Mouse (Mus musculus) midbrain, embryonic 16.5 days (tissue): ENCODE data around the gene Taf13. TPM values are rescaled to one million over a fixed set of nuclear protein-coding genes. Genes with fewer than 3 reads are reported as not detected.

Experiments
- ATAC-seq: fragments of 200-750 bp; cut with Nextera tagmentation; 2 replicates; pipeline ENCODE4 v1.8.0; 2017; ENCODE audit warnings: moderate TSS enrichment
- H3K27ac ChIP-seq: fragments of 300-500 bp; sonication (generic); 2 replicates; pipeline ENCODE4 v1.5.1; 2014; ENCODE audit warnings: mild to moderate bottlenecking, low read length, mixed read lengths
- H3K27me3 ChIP-seq: fragments of 300-500 bp; sonication (generic); 2 replicates; pipeline ENCODE4 v1.6.1; 2014; ENCODE audit warnings: low read depth, low read length, mixed read lengths; ENCODE audit not compliant: control insufficient read depth, insufficient read depth
- H3K36me3 ChIP-seq: fragments of 300-500 bp; sonication (generic); 2 replicates; pipeline ENCODE4 v1.6.1; 2014; ENCODE audit warnings: mild to moderate bottlenecking, low read length, moderate library complexity, mixed read lengths; ENCODE audit not compliant: control insufficient read depth, insufficient read depth
- H3K4me1 ChIP-seq: fragments of 300-500 bp; sonication (generic); 2 replicates; pipeline ENCODE4 v1.6.1; 2014; ENCODE audit warnings: mild to moderate bottlenecking, low read length, mixed read lengths; ENCODE audit not compliant: control insufficient read depth, insufficient read depth
- H3K4me2 ChIP-seq: fragments of 300-500 bp; sonication (generic); 2 replicates; pipeline ENCODE4 v1.6.1; 2014; ENCODE audit warnings: mild to moderate bottlenecking, low read length, mixed read lengths
- H3K4me3 ChIP-seq: fragments of 300-500 bp; sonication (generic); 2 replicates; pipeline ENCODE4 v1.5.1; 2014; ENCODE audit warnings: low read depth, mild to moderate bottlenecking, low read length, moderate library complexity, mixed read lengths
- H3K9ac ChIP-seq: fragments of 300-500 bp; sonication (generic); 2 replicates; pipeline ENCODE4 v1.6.1; 2014; ENCODE audit warnings: low read depth, low read length, mixed read lengths
- H3K9me3 ChIP-seq: fragments of 300-500 bp; sonication (generic); replicated peaks from 2 replicates; pipeline ENCODE4 v1.6.1; 2014; ENCODE audit warnings: mild to moderate bottlenecking, low read length, mixed read lengths; ENCODE audit not compliant: control insufficient read depth, poor library complexity, severe bottlenecking
- WGBS: fragments of 180-500 bp; shearing (Covaris S2); extraction: QIAGEN DNeasy Blood & Tissue Kit; methylation state at CpG from one replicate; pipeline ENCODE4 v1.1.7; 2014; 5-methylcytosine and 5-hydroxymethylcytosine counted together
- polyA plus RNA-seq: library from polyadenylated mRNA; unstranded; fragments of >200 nt; fragmentation: Nextera tagmentation; extraction: Ambion mirVana; gene quantifications from 2 replicates; pipeline ENCODE4 v1.2.1, GENCODE M21; 2015

Gene Taf13
- 55.5 and 59.1 TPM in 2 replicates for polyA plus RNA-seq

DNA sequence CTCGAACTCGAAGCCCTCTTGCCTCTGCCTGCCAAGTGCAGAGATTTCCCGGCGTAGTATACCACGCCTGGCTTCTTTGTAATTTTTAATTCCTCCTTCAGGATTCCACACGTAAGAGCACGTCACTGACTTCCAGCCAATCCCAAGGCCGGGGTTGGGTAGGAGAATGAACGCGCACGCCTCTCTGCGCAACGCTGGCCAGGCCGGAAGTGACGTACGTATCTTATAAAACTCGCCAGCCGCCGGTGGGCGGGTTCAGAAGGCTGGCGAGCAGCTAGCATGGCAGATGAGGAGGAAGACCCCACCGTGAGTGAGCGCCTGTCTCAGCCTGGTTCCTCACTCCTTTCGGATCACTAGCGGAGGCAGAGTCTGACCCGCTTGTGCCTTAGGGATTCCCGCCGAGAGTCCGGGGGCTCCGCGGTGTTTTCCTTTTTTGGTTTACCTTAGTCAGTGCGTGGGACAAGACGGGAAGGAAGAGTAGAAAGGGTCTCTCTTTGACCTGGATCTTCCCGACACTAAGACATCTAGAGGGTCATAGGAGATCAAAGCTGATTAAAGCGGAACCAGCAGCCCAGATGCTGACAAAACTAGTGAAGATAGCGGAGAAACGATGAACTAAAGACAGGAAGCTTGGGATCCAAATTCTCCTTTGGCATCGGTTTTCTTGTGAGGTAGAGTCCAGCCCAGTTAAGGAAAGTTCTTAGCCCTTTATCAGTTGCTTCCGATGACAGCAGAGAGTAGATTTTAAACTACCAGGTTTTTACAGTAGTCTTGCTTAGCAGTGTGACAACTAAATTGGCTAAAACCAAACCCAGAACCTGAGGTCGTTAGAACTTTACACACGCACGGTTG lies at the start of gene Taf13:
Gene Taf13, plus strand, starts transcription at position 256 of the 852 bp plus-strand sequence.
- Histone ChIP-seq H3K4me2 (peak within 1 kb of the TSS; percentile 79), H3K9ac (peak within 1 kb of the TSS; percentile 59), H3K27ac (peak within 1 kb of the TSS; percentile 70), H3K9me3 (no peaks in the 10 kb centered on the region), H3K4me1 (peaks cover 17% of the 10 kb centered on the region), H3K27me3 (no peaks in the 10 kb centered on the region), H3K36me3 (no peaks in the 10 kb centered on the region), H3K4me3 (peak within 1 kb of the TSS; percentile 47)
- WGBS: 2% methylated on average over 42 of the region's 42 CpGs
- ATAC-seq: peak; percentile 98

DNA sequence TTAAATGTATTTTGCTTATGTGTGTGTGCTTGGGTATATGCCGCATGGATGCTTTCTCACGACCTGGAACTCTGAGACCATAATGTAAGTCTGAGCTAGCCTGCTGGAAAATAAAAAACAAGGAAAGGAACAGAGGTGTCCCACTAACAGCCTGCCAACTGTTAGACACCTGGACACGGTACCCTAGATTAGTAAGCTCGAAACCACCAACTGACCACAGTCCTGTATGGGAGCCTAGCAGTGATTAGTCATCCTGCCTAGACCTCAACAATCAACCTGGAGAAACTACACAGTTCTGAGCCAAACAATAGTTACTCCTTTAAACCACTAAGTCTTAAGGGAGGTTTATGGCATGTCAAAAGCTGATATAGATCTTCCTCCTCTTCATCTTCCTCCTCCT lies 48.1 kb upstream of the Taf13 start:
- ATAC-seq: no peak
- no peak overlapping the region for H3K4me2 ChIP-seq
- 89% methylated on average over 4 of the region's 4 CpGs for WGBS

DNA sequence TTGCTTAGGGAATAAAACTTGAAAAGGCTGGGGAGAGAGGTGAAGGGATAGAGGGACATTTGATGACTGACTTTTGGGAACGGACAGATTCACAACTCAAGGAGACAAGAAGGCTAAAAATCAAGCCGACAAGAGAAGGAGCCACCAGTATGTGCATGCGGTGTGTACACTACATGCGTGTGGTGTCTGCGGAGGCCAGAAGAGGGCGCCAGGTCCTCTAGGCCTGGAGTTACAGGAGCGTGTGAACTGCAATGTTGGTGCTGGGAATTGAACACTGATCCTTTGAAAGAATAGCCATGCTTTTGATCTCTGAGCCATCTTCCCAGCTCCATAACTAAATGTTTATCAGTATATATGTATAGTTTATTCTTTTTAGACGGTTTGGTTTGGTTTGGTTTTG lies 43.0 kb upstream of the Taf13 start:
- Histone ChIP-seq H3K4me2 (no peak overlapping the region), H3K4me1 (no peaks in the 10 kb centered on the region), H3K9ac (no peak overlapping the region), H3K27ac (no peak overlapping the region), H3K27me3 (no peaks in the 10 kb centered on the region), H3K4me3 (no peak overlapping the region), H3K36me3 (no peaks in the 10 kb centered on the region), H3K9me3 (no peaks in the 10 kb centered on the region)
- ATAC-seq: no peak
- 96% methylated on average over 8 of the region's 8 CpGs for WGBS

More for the DNA sequence above, 48.1 kb upstream of the Taf13 start:
- H3K4me3 ChIP-seq: no peak overlapping the region
- no peaks in the 10 kb centered on the region for H3K27me3 ChIP-seq
- no peaks in the 10 kb centered on the region for H3K9me3 ChIP-seq
- H3K27ac ChIP-seq: no peak overlapping the region
- H3K36me3 ChIP-seq: no peaks in the 10 kb centered on the region
- no peak overlapping the region for H3K9ac ChIP-seq
- H3K4me1 ChIP-seq: no peaks in the 10 kb centered on the region

DNA sequence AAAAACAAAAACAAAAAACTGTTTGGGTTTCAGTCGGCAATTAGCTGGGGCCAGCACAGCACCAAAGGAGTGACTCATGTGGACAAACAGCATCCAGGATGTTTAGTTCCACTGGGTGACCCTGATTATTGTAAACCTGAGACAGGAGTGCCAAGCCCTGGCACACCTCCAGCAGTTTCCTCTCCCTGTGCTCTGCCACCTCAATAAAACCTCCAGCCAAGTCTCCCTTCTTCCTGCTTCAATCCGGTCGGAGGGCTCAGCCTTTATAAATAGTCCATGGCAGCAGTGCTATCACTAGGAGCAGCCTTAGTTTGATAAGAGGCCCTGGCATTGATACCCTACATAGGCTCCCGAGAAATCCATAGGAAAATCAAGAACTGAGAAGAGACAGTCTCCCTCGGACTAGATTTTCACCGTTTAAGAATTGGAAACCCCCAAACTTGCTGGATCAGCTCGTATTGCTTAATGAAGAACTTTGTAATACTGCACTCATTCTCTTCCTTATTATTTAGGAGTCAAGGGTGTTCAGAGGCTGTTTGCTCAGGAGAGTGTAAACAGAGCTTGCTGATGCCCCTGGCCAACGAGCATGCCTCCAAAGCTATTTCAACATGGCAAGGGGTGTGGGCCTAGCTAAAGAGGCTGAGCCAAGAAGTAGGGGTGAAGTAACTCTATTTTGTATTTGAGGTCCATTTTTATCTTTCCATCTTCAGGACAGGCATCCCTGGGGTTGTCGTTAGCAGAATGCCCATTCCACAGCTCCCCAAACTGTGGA lies 38.2 kb upstream of the Taf13 start:
- H3K4me3 ChIP-seq: no peak overlapping the region
- H3K36me3 ChIP-seq: no peaks in the 10 kb centered on the region
- H3K9me3 ChIP-seq: no peaks in the 10 kb centered on the region
- ATAC-seq: no peak
- H3K4me1 ChIP-seq: peaks cover 6% of the 10 kb centered on the region
- no peaks in the 10 kb centered on the region for H3K27me3 ChIP-seq
- no peak overlapping the region for H3K4me2 ChIP-seq
- H3K27ac ChIP-seq: no peak overlapping the region
- 78% methylated on average over 9 of the region's 9 CpGs for WGBS
- H3K9ac ChIP-seq: no peak overlapping the region

DNA sequence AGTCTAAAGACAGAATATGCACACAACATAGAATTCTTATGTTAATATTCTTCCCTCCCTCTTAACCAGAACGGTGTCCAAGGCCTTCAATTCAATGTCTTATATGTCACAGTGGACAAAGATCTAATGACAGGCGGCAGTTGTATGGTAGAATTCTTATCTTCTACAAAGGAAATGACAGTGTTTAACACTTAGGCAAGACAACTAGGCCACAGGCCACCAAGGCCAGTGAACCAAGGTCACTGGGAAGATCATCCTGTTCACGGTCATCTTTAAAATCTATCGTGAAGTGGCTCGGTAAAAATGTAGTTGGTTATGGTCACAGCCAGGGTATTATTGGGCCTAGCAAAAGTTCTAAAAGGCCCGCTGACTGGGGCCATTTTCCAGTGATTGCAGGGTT lies 37.5 kb upstream of the Taf13 start, which contains the start of gene 1700013F07Rik:
Gene 1700013F07Rik, plus strand, starts transcription at position 200 of the 400 bp plus-strand sequence.
- no peaks in the 10 kb centered on the region for H3K36me3 ChIP-seq
- no peak within 1 kb of the TSS for H3K4me2 ChIP-seq
- peaks cover 6% of the 10 kb centered on the region for H3K4me1 ChIP-seq
- H3K4me3 ChIP-seq: no peak within 1 kb of the TSS
- no peaks in the 10 kb centered on the region for H3K27me3 ChIP-seq
- 90% methylated on average over 6 of the region's 6 CpGs for WGBS
- no peak within 1 kb of the TSS for H3K27ac ChIP-seq
- no peaks in the 10 kb centered on the region for H3K9me3 ChIP-seq
- no peak within 1 kb of the TSS for H3K9ac ChIP-seq
- no peak for ATAC-seq

DNA sequence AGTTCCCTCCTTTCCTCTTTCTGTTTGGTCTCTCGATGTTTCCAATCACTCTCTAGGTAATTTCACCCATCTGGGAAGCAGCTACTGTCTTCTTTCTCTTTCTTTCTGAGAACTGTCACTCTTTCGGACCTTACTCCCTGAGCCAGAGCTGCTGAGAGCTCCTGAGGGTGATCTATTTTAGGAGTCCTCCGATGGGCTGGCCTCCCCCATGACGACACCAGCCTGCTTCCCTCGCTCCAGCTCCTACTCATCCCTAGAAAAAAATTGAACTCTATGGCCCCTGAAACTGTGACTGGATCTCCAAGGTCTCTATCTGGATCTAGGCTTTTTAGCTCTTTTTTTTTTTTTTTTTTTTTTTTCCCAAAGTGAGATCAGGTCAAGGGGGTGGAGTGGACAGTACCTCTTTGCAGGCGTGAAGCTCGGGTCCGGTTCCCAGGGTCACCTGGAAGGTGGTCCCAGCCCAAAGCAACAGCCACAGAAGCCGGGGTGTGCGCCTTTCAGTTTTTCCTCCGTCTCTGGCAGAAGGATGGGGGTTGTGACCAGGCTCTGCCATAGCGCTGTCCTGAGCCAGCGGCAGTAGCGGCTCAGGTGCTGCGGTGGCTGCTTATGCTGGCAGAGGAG lies 35.5 kb upstream of the Taf13 start:
- peak; percentile 3; the same call in 1 of the 2 replicates for ATAC-seq
- H3K4me3 ChIP-seq: peak overlapping the region; percentile 46
- H3K27ac ChIP-seq: peak overlapping the region; percentile 81
- no peaks in the 10 kb centered on the region for H3K27me3 ChIP-seq
- H3K9me3 ChIP-seq: no peaks in the 10 kb centered on the region
- H3K9ac ChIP-seq: peak overlapping the region; percentile 59
- peaks cover 6% of the 10 kb centered on the region for H3K4me1 ChIP-seq
- no peaks in the 10 kb centered on the region for H3K36me3 ChIP-seq
- H3K4me2 ChIP-seq: peak overlapping the region; percentile 74
- 3% methylated on average over 15 of the region's 15 CpGs for WGBS

DNA sequence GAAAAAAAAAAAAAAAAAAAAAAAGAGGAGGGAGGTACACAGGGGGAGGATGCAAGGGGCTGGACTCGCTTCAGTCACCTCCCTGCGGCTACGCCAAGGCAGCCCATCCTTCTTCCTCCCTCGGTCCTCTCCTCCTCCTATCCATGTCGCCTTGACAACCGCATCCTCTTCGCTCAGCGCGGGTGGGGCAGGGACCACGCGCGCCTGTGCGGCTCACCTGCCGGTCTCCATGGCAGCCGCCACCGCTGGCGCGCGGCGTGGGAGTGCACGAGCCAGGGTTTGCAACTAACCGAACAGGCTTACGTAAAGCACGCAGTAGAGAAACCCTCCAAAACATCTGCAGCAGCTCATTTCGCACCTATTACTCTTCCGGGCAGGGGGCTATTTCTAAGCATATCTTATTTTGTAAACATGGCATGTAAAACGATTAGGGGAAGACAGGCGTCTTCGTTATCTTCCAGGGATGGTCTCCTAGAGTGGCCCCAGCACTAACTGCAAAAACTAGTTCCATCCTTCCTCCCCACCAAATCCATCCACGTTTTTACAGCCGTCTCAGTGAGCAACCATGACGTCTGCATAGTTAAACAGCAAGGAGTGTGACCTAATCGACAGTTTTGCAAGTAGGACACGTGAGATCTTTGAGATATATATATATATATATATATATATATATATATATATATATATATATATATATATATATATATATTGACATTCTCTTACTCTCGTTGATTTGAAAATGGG lies 34.8 kb upstream of the Taf13 start, which contains the start of gene 5330417C22Rik:
Gene 5330417C22Rik, minus strand, starts transcription at position 20 of the 744 bp plus-strand sequence.
- Histone ChIP-seq H3K27ac (peak within 1 kb of the TSS; percentile 81), H3K36me3 (no peaks in the 10 kb centered on the region), H3K4me2 (peak within 1 kb of the TSS; percentile 74), H3K9ac (peak within 1 kb of the TSS; percentile 59), H3K9me3 (no peaks in the 10 kb centered on the region), H3K4me3 (peak within 1 kb of the TSS; percentile 46), H3K27me3 (no peaks in the 10 kb centered on the region), H3K4me1 (peaks cover 6% of the 10 kb centered on the region)
- WGBS: under 1% methylated on average over 35 of the region's 35 CpGs
- ATAC-seq: peak; percentile 98

DNA sequence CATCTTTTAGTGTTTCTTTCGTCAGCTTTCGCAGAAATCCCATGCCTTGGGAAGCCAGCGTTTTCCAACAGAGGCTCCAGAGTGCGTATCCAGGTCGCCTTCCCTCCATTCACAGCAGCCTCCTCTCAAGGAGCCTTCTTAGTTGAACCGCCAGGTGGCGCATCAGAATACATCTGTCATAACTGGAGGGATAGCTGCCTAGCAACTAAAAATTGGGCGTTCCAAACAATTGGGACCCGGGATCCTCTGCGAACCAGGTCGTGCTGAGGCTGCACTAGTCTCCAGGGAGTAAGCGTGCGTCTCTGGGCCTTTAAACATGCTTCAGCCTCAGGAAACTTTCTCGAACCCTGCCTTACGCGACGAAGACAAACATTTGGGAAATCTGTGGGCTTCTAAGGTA lies 34.2 kb upstream of the Taf13 start:
- Histone ChIP-seq H3K9me3 (no peaks in the 10 kb centered on the region), H3K27ac (peak overlapping the region; percentile 51), H3K4me1 (peaks cover 6% of the 10 kb centered on the region), H3K4me3 (peak overlapping the region; percentile 29), H3K27me3 (no peaks in the 10 kb centered on the region), H3K4me2 (peak overlapping the region; percentile 51), H3K9ac (peak overlapping the region; percentile 25; the same call in 1 of the 2 replicates), H3K36me3 (no peaks in the 10 kb centered on the region)
- peak; percentile 34 for ATAC-seq
- WGBS: 5% methylated on average over 17 of the region's 17 CpGs
